In the genomic region with DNA sequence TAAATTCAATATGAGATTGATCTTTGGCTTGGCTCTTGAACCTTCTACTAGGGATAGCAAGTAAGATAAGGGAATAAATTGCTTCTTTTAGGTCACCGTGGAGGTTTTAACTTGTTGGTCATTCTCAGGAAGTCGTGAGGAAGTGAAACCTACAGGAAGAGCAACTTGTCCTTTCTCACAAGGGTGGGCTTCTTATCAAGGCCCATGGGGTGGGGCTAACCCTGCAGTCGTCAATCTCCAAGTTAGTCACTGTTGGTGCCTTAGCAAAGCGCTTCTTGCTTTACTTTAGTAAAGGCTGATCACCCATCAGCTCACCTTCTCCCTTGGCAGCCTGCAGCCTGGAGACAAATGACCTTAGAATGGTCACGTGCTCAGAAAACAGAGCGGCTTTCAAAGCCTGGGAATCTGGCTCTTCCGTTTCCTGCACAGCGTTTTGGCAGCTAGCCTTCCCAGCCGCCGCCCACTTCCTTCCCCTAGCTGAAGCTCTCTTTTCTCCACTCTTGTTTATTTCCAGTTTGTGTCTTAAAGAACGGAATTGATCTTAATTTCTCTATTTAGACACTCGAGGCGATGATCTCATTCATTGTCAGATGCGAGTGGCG, we compare ENCODE assay signal across 8 mouse cellular contexts.
A peak's percentile ranks its signal among the peaks of the same experiment; 100 is the strongest.
DNase-seq lines count a peak whose midpoint lies in the region; ATAC-seq and TF ChIP-seq lines count a peak whose summit lies in the region.

No protein-coding gene starts in this region.

- 0 out of 2 replicates have a peak, but pooled peaks have one; percentile 26 for ATAC-seq in forebrain, embryonic 15.5 days (replicated peaks)
- peak; percentile 79 for ATAC-seq in heart, postnatal 0 days (ENCODE audit: insufficient read depth, low read depth)
- peak; percentile 33; the same call in 1 of the 2 replicates for ATAC-seq in liver, embryonic 14.5 days (ENCODE audit: insufficient read depth)

- 0 out of 2 replicates have a peak overlapping the region, but pooled peaks have one; percentile 24 for H3K27ac ChIP-seq in forebrain, embryonic 15.5 days (replicated peaks)
- peak overlapping the region; percentile 84 for H3K27ac ChIP-seq in heart, postnatal 0 days (ENCODE audit: low read depth)
- no peak overlapping the region for H3K27ac ChIP-seq in liver, embryonic 14.5 days

- H3K27me3 ChIP-seq in forebrain, embryonic 15.5 days: no peaks in the 10 kb centered on the region
- no peaks in the 10 kb centered on the region for H3K27me3 ChIP-seq in heart, postnatal 0 days (ENCODE audit: control insufficient read depth, insufficient read depth, low read length)
- no peaks in the 10 kb centered on the region for H3K27me3 ChIP-seq in liver, embryonic 14.5 days (ENCODE audit: control insufficient read depth, insufficient read depth, low read length)

- no peak overlapping the region for H3K9ac ChIP-seq in forebrain, embryonic 15.5 days (replicated peaks)
- no peak overlapping the region for H3K9ac ChIP-seq in heart, postnatal 0 days (replicated peaks; ENCODE audit: low read depth, low read length)
- no peak overlapping the region for H3K9ac ChIP-seq in liver, embryonic 14.5 days (replicated peaks)

- 59% methylated on average over 15 of the region's 15 CpGs for WGBS in forebrain, embryonic 15.5 days
- 45% methylated on average over 15 of the region's 15 CpGs for WGBS in heart, postnatal 0 days
- WGBS in liver, embryonic 14.5 days (ENCODE audit: insufficient replicate concordance): 26% methylated on average over 15 of the region's 15 CpGs

- H3K4me2 ChIP-seq in forebrain, embryonic 15.5 days (replicated peaks): no peak overlapping the region
- H3K4me2 ChIP-seq in heart, postnatal 0 days (ENCODE audit: low read depth, low read length): peak overlapping the region; percentile 46
- H3K4me2 ChIP-seq in liver, embryonic 14.5 days (ENCODE audit: low read depth): no peak overlapping the region

- H3K4me1 ChIP-seq in forebrain, embryonic 15.5 days: peaks cover 3% of the 10 kb centered on the region; the same call in 1 of the 2 replicates
- H3K4me1 ChIP-seq in heart, postnatal 0 days (ENCODE audit: control insufficient read depth, insufficient read depth): no peaks in the 10 kb centered on the region
- H3K4me1 ChIP-seq in liver, embryonic 14.5 days (replicated peaks; ENCODE audit: control insufficient read depth in 2 of 2, insufficient read depth in 2 of 2, low read length in 1 of 2): peaks cover 0 to 6% of the 10 kb centered on the region in 2 experiments; a peak in 1 of 4 replicates

- H3K9me3 ChIP-seq in forebrain, embryonic 15.5 days: no peaks in the 10 kb centered on the region
- H3K9me3 ChIP-seq in heart, postnatal 0 days (replicated peaks; ENCODE audit: control insufficient read depth, low read length): no peaks in the 10 kb centered on the region
- H3K9me3 ChIP-seq in liver, embryonic 14.5 days (ENCODE audit: control insufficient read depth, low read length): no peaks in the 10 kb centered on the region

- DNase-seq in urinary bladder, postnatal 14 days (ENCODE audit: low spot score): peak; percentile 68
- no peak for DNase-seq in urinary bladder, adult 2 months (ENCODE audit: low spot score)
- peak; percentile 74 for DNase-seq in heart, postnatal 0 days (ENCODE audit: low spot score)
- peak; percentile 82 to 88 for DNase-seq in kidney, postnatal 4 days
- no peak for DNase-seq in liver, embryonic 14.5 days (ENCODE audit: low read depth in 3 of 3, low spot score in 3 of 3)
- DNase-seq in right cerebral cortex, postnatal 10 days (ENCODE audit: low spot score in 2 of 2): peak; percentile 78 to 79
- no peak for DNase-seq in MN1 (ENCODE audit: low spot score)

- no peak for TF ChIP-seq CTCF in heart, postnatal 0 days (IDR thresholded peaks at IDR 0.05; ENCODE audit: low read depth)
- TF ChIP-seq CTCF in liver, embryonic 14.5 days (IDR thresholded peaks at IDR 0.05; ENCODE audit: low read depth): no peak

- 0 out of 2 replicates have a peak, but pooled peaks have one; percentile 75 for TF ChIP-seq EP300 in heart, postnatal 0 days (IDR thresholded peaks at IDR 0.05; ENCODE audit: low read depth)
- no peak for TF ChIP-seq EP300 in liver, embryonic 14.5 days (IDR thresholded peaks at IDR 0.05; ENCODE audit: low read depth)

- H3K36me3 ChIP-seq in forebrain, embryonic 15.5 days: no peaks in the 10 kb centered on the region
- 0 out of 2 replicates have a peak, but pooled peaks cover 3% of the 10 kb centered on the region for H3K36me3 ChIP-seq in heart, postnatal 0 days (replicated peaks; ENCODE audit: control insufficient read depth, insufficient read depth, low read length)
- peaks cover 9% of the 10 kb centered on the region for H3K36me3 ChIP-seq in liver, embryonic 14.5 days (replicated peaks; ENCODE audit: control insufficient read depth, insufficient read depth, low read depth)

- H3K4me3 ChIP-seq in forebrain, embryonic 15.5 days: no peak overlapping the region
- no peak overlapping the region for H3K4me3 ChIP-seq in heart, postnatal 0 days (ENCODE audit: low read depth, low read length)
- no peak overlapping the region for H3K4me3 ChIP-seq in liver, embryonic 14.5 days (ENCODE audit: insufficient read depth in 1 of 2, low read depth in 2 of 2, low read length in 2 of 2)

Comparison
In these comparisons a context has a peak if more than half of its experiments do, and no peak if none do; other contexts are left out.
1. DNase-seq: peak in urinary bladder, postnatal 14 days (single experiment), heart, postnatal 0 days (single experiment), kidney, postnatal 4 days (2 of 2) and right cerebral cortex, postnatal 10 days (2 of 2); none in urinary bladder, adult 2 months (single experiment), liver, embryonic 14.5 days (0 of 3) and MN1 (single experiment).
2. ATAC-seq: peak in every context shown above with its lines; median percentile 79 in heart, postnatal 0 days; 33 in liver, embryonic 14.5 days; 26 in forebrain, embryonic 15.5 days.